Mouse (Mus musculus) midbrain, embryonic 14.5 days (tissue): ENCODE measurements around the gene Clcnkb. TPM values are rescaled to one million over a fixed set of nuclear protein-coding genes. Genes with fewer than 3 reads are reported as not detected.

ENCODE experiments used
- ATAC-seq: fragments of 200-750 bp; cut with Nextera tagmentation; 2 replicates; pipeline ENCODE4 v1.8.0; 2017; ENCODE audit warnings: moderate number of reproducible peaks, moderate library complexity; ENCODE audit not compliant: low FRiP score, low TSS enrichment
- DNase-seq: peaks from one replicate; pipeline ENCODE4 v3.0.0-alpha.2; 2015
- H3K27ac ChIP-seq: fragments of 300-500 bp; sonication (generic); replicated peaks from 2 replicates; pipeline ENCODE4 v1.5.1; 2014; ENCODE audit warnings: mild to moderate bottlenecking, low read depth, low read length, moderate library complexity
- H3K27me3 ChIP-seq: fragments of 300-500 bp; sonication (generic); 2 replicates; pipeline ENCODE4 v1.6.1; 2014; ENCODE audit warnings: low read length, control low read depth, mixed read lengths; ENCODE audit not compliant: control insufficient read depth, insufficient read depth
- H3K36me3 ChIP-seq: fragments of 300-500 bp; sonication (generic); 2 replicates; pipeline ENCODE4 v1.6.1; 2014; ENCODE audit warnings: low read length, control low read depth; ENCODE audit not compliant: control insufficient read depth, insufficient read depth
- H3K4me1 ChIP-seq: fragments of 300-500 bp; sonication (generic); 2 replicates; pipeline ENCODE4 v1.6.1; 2014; ENCODE audit warnings: mild to moderate bottlenecking, antibody characterized with exemption, low read length, control low read depth; ENCODE audit not compliant: control insufficient read depth, insufficient read depth
- H3K4me2 ChIP-seq: fragments of 300-500 bp; sonication (generic); 2 replicates; pipeline ENCODE4 v1.6.1; 2014; ENCODE audit warnings: mild to moderate bottlenecking, low read length, moderate library complexity
- H3K4me3 ChIP-seq: fragments of 300-500 bp; sonication (generic); replicated peaks from 2 replicates; pipeline ENCODE4 v1.5.1; 2014; ENCODE audit warnings: low read depth, low read length
- H3K9ac ChIP-seq: fragments of 300-500 bp; sonication (generic); replicated peaks from 2 replicates; pipeline ENCODE4 v1.6.1; 2014; ENCODE audit warnings: mild to moderate bottlenecking, low read length, moderate library complexity
- H3K9me3 ChIP-seq: fragments of 300-500 bp; sonication (generic); 2 replicates; pipeline ENCODE4 v1.6.1; 2016; ENCODE audit warnings: low read length, control low read depth, mixed read lengths; ENCODE audit not compliant: control insufficient read depth
- WGBS: fragments of 180-500 bp; shearing (Covaris S2); extraction: QIAGEN DNeasy Blood & Tissue Kit; methylation state at CpG from one replicate; pipeline ENCODE4 v1.1.7; 2014; 5-methylcytosine and 5-hydroxymethylcytosine counted together
- polyA plus RNA-seq: library from polyadenylated mRNA; unstranded; fragments of >200 nt; fragmentation: Nextera tagmentation; extraction: Ambion mirVana; gene quantifications from 2 replicates; pipeline ENCODE4 v1.2.1, GENCODE M21; 2014

Clcnkb gene
- polyA plus RNA-seq, 1 experiment from 2014 or later, result not detected

- no peak overlapping the region for H3K4me2 ChIP-seq
- DNase-seq (no peak), ATAC-seq (no peak)
- 0 out of 2 replicates have a peak, but pooled peaks cover under 1% of the 10 kb centered on the region for H3K4me1 ChIP-seq
- no peaks in the 10 kb centered on the region for H3K9me3 ChIP-seq
- 43% methylated on average over 8 of the region's 8 CpGs for WGBS
- no peaks in the 10 kb centered on the region for H3K36me3 ChIP-seq
- no peak overlapping the region for H3K9ac ChIP-seq
- peaks cover 7% of the 10 kb centered on the region; the same call in 1 of the 2 replicates for H3K27me3 ChIP-seq
- H3K27ac ChIP-seq, result no peak overlapping the region
- H3K4me3 ChIP-seq, result no peak overlapping the region
Measured at GRCm38 (mm10) chr4:141365126-141365525, 50.7 kb downstream of the Clcnkb start.

DNA sequence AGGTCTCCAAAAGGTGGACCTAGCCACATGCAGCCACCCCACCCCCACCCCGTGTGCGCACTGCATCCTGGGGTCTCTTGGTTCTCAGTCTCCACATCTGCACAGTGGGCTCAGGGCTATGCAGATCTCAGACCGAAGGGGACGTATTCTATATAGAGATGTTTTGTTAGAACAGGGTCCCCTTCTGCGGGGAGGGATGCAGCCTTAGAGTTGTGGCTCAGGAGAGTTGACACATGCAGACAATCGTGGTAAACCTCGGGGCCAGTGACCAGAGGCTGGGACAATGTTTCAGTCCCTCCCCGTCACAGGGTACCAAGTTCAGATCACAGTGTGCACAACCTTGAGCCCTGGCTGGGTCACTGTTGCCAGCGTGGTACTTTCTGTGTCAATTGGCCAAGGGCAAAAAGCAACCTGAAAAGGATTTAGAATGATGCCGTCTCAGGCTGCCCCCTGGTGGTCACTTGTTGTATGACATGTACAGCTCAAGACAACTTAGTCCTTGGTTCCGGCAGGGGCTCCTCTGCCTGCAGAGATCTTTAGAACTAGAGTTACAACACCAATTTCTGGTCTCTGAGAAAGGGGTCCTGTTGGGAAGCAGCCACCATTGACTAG lies 52.8 kb downstream of the Clcnkb start:
- Histone ChIP-seq H3K27me3 (peaks cover 7% of the 10 kb centered on the region; the same call in 1 of the 2 replicates), H3K4me1 (0 out of 2 replicates have a peak, but pooled peaks cover 7% of the 10 kb centered on the region), H3K9me3 (no peaks in the 10 kb centered on the region), H3K27ac (no peak overlapping the region), H3K36me3 (no peaks in the 10 kb centered on the region), H3K4me2 (no peak overlapping the region), H3K9ac (no peak overlapping the region), H3K4me3 (no peak overlapping the region)
- WGBS, result 31% methylated on average over 11 of the region's 11 CpGs
- ATAC-seq, result peak; percentile 39; the same call in 1 of the 2 replicates
- peak; percentile 94 for DNase-seq

- Histone ChIP-seq H3K36me3 (no peaks in the 10 kb centered on the region), H3K9me3 (no peaks in the 10 kb centered on the region), H3K27me3 (no peaks in the 10 kb centered on the region; the same call in 1 of the 2 replicates), H3K27ac (no peak overlapping the region), H3K4me3 (no peak overlapping the region), H3K4me1 (0 out of 2 replicates have a peak, but pooled peaks cover 7% of the 10 kb centered on the region), H3K9ac (no peak overlapping the region), H3K4me2 (no peak overlapping the region)
- DNase-seq (peak; percentile 69), ATAC-seq (no peak)
- WGBS, result 27% methylated on average over 7 of the region's 7 CpGs
Measured at GRCm38 (mm10) chr4:141360846-141361245, 55.0 kb downstream of the Clcnkb start.

DNA sequence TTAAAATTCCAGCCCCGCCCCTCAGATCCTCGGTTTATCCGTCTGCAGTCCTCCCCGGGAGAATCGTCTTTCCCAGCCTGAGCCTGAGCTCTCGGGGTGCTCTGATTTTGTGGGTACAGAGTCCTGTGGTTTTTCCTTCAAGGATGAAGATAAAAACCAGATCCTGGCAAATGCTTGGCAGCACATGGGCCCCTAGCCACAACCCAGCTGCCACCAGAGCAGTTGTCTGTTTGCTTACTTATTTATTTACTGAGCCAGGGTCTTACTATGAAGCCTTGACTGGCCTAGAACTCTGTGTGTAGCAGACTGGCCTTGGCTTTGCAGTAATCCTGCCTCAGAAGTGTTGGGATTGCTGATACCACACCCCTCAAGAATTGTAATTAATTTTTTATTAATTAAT lies 56.6 kb downstream of the Clcnkb start:
- WGBS, result 86% methylated on average over 6 of the region's 6 CpGs
- H3K27me3 ChIP-seq, result no peaks in the 10 kb centered on the region

GRCm38 (mm10) chr4:141357811-141358210 lies 58.0 kb downstream of the Clcnkb start:
- H3K9me3 ChIP-seq, result no peaks in the 10 kb centered on the region
- no peak overlapping the region for H3K27ac ChIP-seq
- no peaks in the 10 kb centered on the region for H3K27me3 ChIP-seq
- ATAC-seq (no peak), DNase-seq (no peak)
- 0 out of 2 replicates have a peak, but pooled peaks cover 7% of the 10 kb centered on the region for H3K4me1 ChIP-seq
- no peak overlapping the region for H3K4me3 ChIP-seq
- H3K4me2 ChIP-seq, result no peak overlapping the region
- no peak overlapping the region for H3K9ac ChIP-seq
- H3K36me3 ChIP-seq, result no peaks in the 10 kb centered on the region

More for the DNA sequence above, 56.6 kb downstream of the Clcnkb start:
- Histone ChIP-seq H3K4me1 (0 out of 2 replicates have a peak, but pooled peaks cover 7% of the 10 kb centered on the region), H3K27ac (no peak overlapping the region), H3K9ac (no peak overlapping the region), H3K4me3 (no peak overlapping the region), H3K36me3 (no peaks in the 10 kb centered on the region), H3K4me2 (no peak overlapping the region), H3K9me3 (no peaks in the 10 kb centered on the region)
- ATAC-seq, result no peak
- no peak for DNase-seq

Other genes starting within 250 kb of the Clcnkb start
- 5.7 and 7.8 TPM in 2 replicates for gene Rsg1, start 202.1 kb downstream of the Clcnkb start, polyA plus RNA-seq
- gene Arhgef19, start 176.5 kb downstream of the Clcnkb start, polyA plus RNA-seq, result 0.84 and 0.89 TPM in 2 replicates
- 1.2 and 1.7 TPM in 2 replicates for gene Epha2, start 114.8 kb downstream of the Clcnkb start, polyA plus RNA-seq
- 26.7 and 37.2 TPM in 2 replicates for gene Fam131c, start 47.8 kb downstream of the Clcnkb start, polyA plus RNA-seq
- 0.11 TPM in 1 of 2 replicates, not detected in the other for gene Clcnka, start 17.3 kb downstream of the Clcnkb start, polyA plus RNA-seq
- not detected in 2 replicates for gene Hspb7, start 4.8 kb upstream of the Clcnkb start, polyA plus RNA-seq
- gene Srarp, start 20.1 kb upstream of the Clcnkb start, polyA plus RNA-seq, result 0.24 and 0.74 TPM in 2 replicates
- gene Zbtb17, start 28.6 kb upstream of the Clcnkb start, polyA plus RNA-seq, result 42.0 and 49.2 TPM in 2 replicates
- 17.3 and 23.9 TPM in 2 replicates for gene Spen, start 122.6 kb upstream of the Clcnkb start, polyA plus RNA-seq
- 32.6 and 34.2 TPM in 2 replicates for gene Fblim1, start 190.1 kb upstream of the Clcnkb start, polyA plus RNA-seq
- gene Tmem82, start 202.6 kb upstream of the Clcnkb start, polyA plus RNA-seq, result 0.08 and 0.16 TPM in 2 replicates
- gene Slc25a34, start 207.8 kb upstream of the Clcnkb start, polyA plus RNA-seq, result 0.11 TPM in 1 of 2 replicates, not detected in the other
- gene Plekhm2, start 248.9 kb upstream of the Clcnkb start, polyA plus RNA-seq, result 5.1 and 8.4 TPM in 2 replicates